Mouse (Mus musculus): ENCODE data around the gene Hrk. TPM values are rescaled to one million over a fixed set of nuclear protein-coding genes. Genes with fewer than 3 reads are reported as not detected.
A peak's percentile ranks its signal among the peaks of the same experiment; 100 is the strongest.

Hrk gene
- polyA plus RNA-seq, 1 experiment: 0.01 TPM

DNA sequence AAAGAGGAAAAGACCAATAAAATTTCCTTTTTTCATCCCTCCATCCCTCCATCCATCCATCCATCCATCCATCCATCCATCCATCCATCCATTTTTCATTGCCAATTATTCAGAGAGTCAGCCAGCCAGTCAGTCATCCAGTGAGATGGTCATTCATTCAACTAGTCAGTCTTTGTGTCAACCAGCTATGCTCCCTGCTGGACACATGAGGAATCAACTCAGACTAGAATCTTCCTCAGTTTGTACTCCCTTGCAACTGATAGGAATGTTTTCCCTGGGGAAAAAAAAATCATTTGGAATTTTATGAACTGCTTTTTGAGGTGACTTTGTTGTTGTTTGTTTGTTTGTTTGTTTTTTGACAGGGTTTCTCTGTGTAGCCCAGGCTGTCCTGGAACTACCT, 1.0 kb downstream of the Hrk start:
- no peak for DNase-seq (ENCODE audit: low spot score)

DNA sequence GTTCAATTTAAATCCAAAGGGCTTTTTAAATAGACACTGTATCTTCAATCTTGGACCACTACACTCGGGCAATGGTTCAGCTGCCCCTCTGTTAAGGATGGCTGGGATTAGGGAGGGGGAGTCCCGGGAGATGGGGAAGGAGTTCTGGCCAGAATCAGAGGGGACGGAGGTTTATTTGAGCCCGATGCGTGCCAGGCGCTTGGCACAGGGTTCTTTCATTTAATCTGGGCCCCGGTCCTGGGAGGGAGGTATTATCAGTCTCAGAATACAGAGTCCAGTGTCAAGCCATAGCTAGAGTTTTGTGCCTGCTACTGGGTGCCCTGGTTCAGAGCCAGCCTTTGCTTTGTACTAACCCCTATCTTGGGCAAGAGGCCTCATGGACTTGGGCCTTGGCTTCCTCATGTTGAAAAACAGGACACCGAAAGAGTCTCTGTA, 3.1 kb downstream of the Hrk start:
- no peak for DNase-seq (ENCODE audit: low spot score)

DNA sequence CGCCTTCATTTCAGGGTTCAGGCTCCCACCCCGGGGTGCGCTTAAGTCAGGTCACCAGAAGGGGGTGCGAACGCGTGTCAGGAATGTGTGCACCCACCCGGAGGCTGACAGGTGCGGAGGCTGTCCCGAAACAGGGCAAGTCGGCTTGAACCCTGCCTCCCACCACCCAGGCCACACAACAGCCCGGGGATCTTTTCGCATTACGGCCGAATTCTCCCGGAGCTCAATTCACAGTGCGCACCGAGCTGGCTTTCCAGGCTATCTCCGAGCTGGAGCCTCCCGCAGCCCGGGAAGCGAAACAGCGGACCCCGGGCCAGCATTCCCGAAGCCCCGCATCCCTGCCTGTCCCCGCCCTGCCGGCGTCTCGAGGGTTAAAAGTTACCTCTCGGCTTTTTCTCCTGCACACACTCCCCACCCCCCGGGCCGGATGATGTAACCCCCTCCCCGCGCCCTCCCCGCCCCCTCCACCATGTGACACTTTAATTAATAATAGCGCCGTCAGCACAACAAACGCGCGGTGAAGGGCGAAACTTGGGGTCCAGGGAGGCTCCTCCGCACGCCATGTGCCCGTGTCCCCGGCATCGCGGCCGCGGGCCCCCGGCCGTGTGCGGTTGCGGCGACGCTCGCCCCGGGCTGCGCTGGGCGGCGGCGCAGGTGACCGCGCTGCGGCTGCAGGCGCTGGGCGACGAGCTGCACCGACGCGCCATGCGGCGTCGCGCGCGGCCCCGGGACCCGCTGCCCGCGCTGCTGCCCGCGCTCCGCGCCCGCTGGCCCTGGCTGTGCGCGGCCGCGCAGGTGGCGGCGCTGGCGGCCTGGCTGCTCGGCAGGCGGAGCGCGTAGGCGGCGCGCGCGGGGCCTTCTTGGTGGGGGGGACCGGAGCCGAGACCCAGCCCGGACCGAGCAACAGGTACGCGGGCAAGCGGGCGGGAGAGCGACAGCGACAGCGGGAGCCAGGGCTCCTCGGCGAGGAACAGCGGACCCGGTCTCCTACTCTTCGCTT, 5.1 kb downstream of the Hrk start:
- DNase-seq (ENCODE audit: low spot score): no peak

DNA sequence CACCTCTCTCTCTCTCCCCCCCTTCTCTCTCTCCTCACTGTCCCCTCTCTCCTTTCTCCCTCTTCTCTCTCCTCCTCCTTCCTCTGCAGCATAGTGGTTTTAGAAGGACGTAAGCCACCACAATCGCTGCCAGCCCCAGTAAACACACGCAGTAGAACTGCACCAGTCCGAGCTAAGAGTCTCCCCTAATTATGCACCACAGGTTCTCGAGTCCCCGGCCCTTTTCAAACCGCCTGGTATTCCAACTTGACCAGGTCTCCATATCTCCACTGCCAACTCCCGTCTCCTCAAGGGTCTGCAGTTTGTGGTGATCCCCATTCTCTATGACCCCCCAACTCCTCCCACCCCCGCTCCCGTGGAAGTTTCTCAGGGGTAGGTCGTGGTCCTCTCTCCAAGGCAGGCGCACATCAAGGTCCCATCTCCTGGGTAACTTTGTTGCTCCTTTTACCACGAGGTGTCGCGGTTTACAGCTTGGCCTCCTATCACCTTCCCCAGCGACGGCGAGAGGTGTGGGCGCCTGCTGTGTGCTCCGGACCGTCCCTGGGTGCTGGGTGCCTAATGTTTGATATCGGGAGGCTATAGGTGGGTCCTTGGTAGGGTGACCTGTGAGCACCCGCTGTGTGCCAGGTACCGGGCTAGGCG, 6.6 kb downstream of the Hrk start:
- no peak for DNase-seq (ENCODE audit: low spot score)

DNA sequence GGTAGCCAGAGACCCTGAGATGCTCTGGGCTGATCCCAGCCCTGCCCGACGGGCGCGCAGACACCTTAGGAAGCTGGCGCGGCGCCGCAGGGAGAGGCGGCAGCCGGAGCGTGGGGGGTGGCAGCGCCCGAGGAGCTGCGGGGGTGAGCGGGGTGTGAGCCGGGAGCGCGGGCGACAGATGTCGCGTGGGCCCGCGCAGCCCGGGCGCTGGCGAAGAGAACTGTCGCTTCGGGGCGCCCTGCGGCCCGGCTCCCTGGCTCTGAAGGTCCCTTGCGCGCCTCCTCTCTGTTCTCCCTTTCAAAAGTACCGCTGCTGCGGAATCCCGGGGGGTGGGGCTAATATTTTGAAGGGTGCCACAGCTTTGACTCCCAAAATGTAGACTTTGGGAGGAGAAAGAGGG, 7.2 kb downstream of the Hrk start:
- DNase-seq (ENCODE audit: low spot score): no peak

DNA sequence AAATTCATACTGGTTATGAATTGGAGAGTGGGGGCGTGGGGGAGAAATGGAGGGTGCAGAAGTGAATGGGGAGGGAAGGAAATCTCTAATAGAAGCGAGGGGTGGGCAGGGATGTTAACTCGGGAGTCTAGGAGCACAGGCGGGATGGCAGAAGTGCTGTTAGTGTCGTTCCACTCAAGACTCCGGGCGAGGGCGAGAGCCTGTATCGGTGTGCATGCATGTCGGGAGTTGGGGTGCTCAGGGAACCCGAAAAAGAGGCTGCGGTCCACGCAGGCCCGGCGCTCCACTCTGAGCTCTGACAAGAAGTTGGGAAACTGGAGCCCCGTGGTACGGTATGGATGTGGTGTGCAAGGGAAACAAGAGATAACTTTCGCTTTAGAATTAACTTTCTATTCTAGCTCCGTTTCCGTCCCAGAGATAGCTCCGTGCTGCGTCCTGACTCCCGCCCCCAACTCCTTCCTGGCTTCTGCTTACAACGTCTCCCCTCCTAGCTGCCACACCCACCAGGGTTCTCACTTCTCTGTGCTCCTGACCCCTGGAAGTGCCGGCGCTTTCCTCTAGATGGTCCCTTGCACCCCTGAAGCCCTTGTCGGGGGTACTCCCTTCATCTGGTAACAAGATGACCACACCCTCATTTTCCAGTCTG, 7.8 kb downstream of the Hrk start:
- DNase-seq (ENCODE audit: low spot score): no peak

DNA sequence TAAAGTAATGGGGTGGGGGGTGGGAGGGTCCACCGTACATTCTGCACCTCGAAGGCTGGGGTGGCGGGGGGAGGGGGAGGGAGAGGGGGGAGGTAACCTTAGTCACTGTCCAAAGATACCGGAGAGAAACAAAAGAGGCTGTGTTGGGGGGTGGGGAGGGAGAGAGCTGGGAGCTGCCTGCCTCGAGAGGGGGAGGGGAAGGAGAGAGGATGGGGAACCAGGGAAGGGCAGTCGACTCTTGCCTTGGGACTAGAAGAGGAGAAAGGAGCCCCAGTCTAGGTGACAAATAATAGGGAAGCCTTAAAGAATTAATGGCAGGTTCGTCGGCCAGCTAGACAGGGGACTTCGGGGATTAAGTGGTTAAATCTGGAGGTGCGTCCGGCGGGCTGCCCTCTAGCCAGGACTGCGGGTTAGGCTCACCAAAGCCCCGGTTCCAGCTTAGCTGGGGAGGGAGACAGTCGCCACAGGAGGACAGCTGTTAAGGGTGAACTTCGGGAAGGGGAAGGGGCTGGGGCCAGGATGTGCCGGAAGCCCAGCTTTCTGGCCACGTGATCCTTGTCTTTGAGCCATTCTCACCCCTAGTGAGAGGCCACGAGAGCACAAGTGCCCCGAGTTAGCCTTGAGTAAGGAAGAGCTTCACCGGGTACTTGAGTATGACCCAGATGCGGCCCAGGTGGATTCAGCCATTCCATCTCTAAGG, 10.0 kb downstream of the Hrk start:
- DNase-seq (ENCODE audit: low spot score): no peak

DNA sequence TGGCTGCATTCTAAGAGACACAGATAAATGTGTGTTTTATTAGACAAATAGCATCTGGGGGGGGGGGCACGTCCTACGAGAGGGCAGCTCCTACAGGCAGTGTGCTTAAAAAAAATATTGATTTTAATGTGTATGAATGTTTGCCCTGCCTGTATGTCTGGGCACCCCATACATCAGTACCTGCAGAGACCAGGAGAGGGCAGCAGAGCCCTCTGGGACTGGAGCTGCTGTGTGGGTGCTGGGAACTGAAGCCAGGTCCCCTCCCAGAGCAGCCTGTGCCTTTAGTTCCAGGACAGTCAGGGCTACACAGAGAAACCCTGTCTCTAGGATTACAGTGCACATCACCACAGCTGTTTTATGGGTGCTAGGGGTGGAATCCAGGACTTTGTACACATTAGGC, 10.7 kb downstream of the Hrk start:
- DNase-seq (ENCODE audit: low spot score): no peak

DNA sequence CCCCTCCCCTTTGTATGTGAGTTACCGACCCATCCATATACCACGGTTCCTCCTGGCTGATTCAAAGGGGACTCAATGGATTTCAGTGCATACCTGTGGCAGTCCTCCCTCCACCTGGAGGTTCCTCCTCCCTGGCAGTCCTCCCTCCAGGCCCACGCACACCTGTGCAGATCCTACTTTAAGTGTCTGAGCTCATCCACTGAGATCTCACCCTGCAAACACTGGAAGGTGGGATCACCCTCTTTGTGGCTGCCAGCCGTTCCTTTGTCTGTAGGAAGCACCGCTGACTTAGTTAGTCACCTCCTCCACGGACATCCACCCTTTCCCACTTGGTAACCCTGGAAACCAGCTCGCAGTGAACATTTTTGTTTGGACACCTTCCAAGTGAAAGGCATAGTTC, 13.2 kb downstream of the Hrk start:
- DNase-seq (ENCODE audit: low spot score): no peak

DNA sequence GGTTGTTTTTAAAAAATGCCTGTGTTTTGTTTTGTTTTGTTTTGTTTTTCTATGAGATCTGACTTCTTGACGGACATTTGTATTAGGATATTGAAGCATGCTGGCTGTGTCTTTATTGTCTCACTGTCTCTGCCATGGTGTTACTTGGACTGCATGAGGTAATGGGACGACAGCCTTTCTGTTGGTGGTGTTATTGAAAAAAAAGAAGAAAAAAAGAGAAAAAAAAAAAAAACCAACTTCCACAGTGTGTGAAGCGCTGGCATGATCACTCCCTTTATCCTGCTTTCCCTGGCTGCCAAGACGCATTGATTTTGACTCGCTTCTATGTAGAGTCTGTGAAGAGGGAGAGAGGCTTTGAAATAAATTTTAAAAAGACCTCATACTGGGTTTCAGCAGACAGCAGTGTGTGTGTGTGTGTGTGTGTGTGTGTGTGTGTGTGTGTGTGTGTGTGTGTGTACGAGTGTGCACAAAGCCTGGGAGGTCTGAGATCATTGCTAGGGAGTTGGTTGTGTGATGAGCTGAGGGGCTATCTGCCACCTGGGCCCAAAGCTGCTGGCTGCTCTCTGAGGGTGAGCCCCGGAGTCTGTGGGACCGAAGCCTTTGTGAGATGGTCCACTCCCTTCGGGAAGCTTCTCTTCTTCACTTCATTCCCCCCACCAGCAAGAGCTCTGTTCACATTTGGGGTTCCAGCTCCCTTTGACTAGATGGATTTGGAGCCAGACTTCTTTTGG, 22.6 kb downstream of the Hrk start:
- DNase-seq (ENCODE audit: low spot score): no peak

DNA sequence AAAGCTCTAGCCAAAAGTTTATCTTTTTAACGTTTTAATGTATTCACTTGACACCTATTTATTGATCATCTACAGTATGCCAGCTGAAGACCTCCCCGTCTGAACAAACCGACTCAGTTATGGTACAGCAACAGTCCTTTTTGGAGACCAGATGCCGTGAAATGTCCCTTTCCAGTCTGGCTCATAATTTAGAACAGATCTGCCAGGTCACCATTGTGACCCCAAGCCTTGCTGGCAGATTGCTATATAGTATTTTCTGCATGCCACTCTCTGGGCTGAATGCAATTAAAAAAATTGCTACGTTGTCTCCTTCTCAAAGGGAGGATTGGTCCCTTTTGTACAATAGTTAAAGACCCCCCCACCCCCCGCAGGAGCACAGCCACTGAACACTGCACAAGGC, 23.9 kb downstream of the Hrk start:
- no peak for DNase-seq (ENCODE audit: low spot score)

DNA sequence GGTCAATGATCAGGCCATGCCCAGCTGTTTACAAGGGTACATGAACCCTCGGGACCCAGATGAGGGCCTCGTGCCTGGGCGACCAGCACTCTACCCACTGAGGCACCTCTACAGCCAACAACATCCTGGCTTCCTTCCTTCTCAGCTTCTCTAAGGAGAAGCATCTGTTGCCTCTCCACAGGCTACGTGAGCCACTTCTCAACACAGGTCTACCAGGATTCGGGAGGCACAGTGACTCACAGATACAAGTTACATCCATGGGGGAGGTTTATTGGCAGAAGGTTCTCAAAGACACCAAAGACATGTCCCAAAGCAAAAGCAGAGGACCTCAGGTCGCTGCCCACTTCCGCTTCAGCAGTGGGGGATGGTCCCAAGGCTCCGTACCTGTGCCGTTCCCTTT, 26.0 kb downstream of the Hrk start:
- DNase-seq (ENCODE audit: low spot score): no peak

DNA sequence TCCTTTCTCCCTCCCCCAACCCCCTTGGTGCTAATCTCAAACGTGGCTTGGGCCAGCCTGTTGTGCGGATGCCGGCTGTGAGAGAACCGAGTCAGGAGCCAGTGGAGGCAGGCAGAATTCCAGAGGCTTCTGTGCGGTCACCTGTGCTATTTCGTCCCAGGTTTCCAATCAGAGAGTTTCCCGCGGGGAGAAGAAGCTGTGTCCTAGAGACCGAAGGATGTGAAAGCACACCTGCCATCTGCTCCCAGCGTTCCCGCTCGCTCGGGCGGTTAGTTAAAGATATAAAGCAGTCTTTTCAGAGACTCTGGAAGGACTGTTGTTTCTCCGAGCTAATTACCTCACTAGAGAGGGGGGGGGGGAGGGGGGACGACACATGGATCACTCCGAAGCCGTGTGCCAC, 27.8 kb downstream of the Hrk start:
- no peak for DNase-seq (ENCODE audit: low spot score)

DNA sequence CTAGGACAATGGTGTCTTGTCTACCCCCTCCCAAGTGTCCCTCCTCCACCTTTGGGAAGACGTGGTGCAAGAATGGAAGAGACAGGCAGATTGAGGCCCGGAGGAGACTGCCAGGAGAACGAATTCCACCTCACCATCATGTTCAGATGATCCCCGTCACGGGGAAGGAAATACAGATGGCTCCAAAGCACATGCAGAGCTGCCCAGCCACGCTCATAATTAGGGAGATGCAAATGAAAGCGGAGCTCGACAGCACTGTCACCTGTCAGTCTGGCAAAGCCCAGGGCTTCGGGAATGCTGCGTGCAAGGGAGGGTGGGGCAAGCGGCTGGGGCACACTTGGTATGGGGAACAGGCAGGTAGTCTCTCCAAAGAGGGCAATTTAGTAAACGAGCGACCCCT, 33.0 kb downstream of the Hrk start:
- DNase-seq (ENCODE audit: low spot score): no peak

DNA sequence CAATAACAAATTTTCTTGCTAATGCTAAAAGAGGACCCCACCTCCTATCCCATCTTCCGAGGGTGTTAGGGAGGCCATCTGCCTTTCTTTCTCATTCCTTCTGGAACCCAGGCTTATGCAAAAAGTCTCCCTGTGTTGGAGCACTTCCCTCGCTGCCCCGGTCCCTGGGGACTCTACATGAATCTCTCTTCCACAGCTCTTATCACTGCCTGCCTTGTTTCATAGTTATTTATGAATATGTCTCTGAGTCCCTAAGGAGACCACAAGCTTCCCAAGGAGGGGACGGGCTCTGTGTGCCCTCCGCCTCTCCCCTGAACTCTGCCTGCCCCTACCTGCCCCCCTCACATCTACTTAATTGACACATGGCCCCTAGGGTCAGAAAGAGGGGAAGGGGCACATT, 35.2 kb downstream of the Hrk start:
- no peak for DNase-seq (ENCODE audit: low spot score)

DNA sequence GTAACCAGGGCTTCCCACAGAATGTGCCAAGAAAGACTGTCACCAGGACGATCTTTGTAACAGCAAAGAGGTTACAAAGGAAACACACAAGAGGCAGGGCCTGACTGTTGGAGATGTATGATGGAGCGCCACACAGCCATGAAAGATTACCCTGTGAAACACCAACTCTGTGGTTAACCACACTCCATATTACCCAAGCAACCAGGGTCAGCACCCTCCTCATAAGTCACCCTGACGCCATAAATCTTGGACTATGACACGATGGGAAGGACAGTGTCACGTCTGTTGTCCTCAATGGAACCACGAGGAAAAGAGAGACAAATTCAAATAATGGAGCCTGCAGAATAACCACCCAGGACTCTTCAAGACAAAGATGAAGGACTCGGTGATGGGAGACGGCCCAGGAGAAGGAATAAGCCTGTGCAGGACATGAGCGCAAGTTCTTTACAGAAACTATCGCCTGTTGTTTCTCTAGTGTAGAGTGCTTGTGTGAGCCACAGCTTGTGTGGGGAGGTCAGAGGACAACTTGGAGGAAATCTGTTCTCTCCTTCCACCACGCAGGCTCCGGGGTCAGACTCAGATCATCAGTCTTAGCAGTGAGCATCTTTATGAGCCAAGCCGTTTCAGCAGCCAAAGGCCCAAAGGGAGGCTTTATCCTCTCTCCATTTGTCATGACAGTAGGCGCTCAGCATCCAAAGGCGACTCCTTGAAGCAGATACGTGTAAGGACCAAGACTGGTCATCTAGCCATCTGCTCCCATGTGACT, 40.4 kb downstream of the Hrk start:
- no peak for DNase-seq (ENCODE audit: low spot score)

DNA sequence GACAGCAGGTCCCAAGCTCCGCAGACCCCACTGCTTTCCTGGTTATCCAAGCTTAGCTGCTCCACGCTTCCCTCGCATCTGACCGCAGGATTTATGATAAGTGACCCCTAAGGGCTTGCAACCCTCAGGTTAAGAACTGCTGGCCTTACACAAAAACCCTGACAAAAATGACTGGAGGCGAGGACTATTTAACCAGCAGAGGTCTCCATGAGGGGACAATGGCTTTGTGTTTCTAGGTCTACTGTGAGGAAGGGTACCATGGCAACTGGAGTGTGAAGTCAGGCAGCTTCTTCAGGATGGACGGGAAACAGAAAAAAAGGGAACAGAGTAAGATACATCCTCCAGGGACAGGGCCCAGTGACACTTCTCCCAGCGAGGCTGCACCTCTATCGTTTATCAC, 41.4 kb downstream of the Hrk start:
- no peak for DNase-seq (ENCODE audit: low spot score)

DNA sequence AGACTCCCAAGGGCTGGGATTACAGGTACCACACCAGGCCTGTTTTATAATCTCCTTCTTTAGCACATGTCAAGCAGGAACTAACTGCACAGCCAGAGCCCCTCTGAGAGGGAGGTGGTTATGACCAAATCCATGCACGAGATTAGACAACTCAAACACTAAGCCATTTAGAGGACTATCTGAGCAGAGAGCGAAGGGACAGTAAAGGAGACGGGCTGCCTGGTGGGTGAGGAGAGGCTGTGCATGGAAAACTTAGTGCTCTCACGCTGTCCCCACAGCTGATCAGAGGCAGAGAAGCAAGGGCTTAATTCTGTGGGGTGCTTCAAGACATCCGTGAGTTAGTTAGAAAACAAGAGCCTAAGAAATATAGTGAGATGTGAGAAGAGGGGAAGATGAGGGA, 49.6 kb downstream of the Hrk start:
- no peak for DNase-seq (ENCODE audit: low spot score)

DNA sequence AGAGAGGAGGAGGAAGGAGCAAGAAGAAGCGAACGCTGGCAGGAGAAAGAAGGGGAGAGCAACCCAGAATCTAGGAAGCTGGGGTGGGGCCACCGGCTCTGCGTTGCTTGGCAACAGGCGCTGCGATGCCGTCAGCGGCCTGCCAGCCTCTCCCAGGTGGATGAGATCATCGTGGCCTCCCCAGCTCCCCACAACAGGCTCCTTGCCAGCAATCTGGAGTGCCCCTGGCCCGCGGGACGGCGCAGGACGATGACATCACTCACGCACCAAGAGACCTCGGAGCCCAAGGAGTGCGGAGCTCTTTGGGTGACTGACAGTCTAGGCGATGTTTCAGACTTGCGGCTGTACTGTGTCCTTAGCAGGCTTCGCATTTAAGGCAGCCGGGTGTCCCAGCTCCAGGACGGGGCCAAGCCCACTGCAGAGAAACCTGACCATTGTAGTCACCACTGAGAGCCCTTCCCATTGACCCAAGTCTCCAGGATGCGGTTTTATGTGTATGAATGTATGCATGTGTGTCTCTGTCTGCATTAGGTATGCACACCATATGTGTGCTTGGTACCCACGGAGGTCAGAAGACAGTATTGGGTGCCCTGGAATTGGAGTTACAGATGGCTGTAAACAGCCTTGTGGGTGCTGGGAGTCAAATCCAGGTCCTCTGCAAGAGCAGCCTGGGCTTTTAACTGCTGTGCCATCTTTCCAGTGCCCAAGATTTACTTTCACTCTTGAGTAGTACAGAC, 50.1 kb downstream of the Hrk start:
- DNase-seq (ENCODE audit: low spot score): peak; percentile 28

DNA sequence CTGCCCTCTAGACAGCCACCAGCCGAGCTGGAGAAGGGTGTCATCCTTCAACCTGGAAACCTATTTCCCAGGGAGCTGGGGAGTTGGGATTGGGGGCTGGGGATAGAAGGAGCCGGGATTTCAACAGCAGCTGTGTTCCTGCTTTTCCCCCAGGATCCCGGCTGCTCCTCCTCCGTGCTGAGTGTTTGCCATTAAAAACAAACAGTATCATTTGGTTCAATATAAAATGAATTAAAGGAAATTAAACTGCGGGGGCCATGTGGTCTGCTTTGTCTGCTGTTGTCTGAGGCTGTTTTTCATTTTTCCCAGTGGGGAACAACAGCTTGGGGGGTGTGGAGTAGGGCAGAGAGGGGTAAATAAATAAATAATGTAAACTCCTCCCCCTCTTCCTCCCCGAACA, 53.0 kb downstream of the Hrk start:
- no peak for DNase-seq (ENCODE audit: low spot score)

Measured in urinary bladder, adult 2 months (tissue).